Mouse (Mus musculus): Measurements from ENCODE around the gene Pacs2. TPM values are rescaled to one million over a fixed set of nuclear protein-coding genes. Genes with fewer than 3 reads are reported as not detected.

Pacs2 gene
- polyA plus RNA-seq, 1 experiment from 2014 or later: 21.2 TPM

DNA sequence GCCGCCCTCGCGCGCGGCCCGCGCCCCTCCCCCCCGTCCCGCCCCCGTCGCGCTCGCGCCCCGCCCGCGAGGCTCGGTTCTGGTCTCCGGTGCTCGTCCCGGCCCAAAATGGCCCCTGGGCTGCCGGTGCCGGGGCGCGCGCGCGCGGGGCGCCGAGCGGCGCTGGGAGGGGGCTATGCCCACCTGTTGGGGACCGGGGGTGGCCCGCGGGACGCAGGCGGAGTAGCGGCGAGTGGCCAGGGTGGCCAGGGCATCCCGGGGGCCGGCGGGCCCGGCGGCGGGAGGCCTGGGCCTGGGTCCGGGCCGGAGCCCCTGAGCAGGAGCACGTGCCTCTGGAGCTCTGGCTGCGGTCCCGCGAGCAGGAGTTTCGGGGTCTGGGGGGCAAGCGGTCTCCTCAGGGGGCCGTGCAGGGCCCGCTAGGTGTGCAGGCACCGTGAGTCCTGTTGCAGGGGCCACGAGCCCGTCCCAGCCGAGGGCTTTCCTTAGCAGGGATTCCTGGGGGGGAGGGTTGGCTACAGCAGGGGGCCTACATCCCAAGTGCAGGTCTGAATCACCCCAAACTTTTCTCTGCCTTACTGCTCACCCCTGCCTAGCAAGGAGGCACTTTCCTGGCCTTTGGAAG lies 84.3 kb downstream of the Pacs2 start:
- DNase-seq (ENCODE audit: low spot score): peak; percentile 56
- Histone ChIP-seq H3K27ac (ENCODE audit: low read depth, low read length) (peak overlapping the region; percentile 77), H3K4me2 (replicated peaks; ENCODE audit: low read depth, low read length) (peak overlapping the region; percentile 83), H3K4me1 (replicated peaks; ENCODE audit: control insufficient read depth, insufficient read depth, low read length) (peaks cover 2% of the 10 kb centered on the region), H3K9me3 (ENCODE audit: control insufficient read depth, low read length) (no peaks in the 10 kb centered on the region), H3K36me3 (ENCODE audit: control insufficient read depth, insufficient read depth, low read length) (no peaks in the 10 kb centered on the region), H3K4me3 (ENCODE audit: low read depth, low read length) (peak overlapping the region; percentile 70), H3K9ac (ENCODE audit: low read depth, low read length) (peak overlapping the region; percentile 99), H3K27me3 (ENCODE audit: control insufficient read depth, insufficient read depth, low read length) (no peaks in the 10 kb centered on the region)
- WGBS: under 1% methylated on average over 25 of the region's 60 CpGs
- ATAC-seq (ENCODE audit: low FRiP score): peak; percentile 28; the same call in 1 of the 2 replicates

DNA sequence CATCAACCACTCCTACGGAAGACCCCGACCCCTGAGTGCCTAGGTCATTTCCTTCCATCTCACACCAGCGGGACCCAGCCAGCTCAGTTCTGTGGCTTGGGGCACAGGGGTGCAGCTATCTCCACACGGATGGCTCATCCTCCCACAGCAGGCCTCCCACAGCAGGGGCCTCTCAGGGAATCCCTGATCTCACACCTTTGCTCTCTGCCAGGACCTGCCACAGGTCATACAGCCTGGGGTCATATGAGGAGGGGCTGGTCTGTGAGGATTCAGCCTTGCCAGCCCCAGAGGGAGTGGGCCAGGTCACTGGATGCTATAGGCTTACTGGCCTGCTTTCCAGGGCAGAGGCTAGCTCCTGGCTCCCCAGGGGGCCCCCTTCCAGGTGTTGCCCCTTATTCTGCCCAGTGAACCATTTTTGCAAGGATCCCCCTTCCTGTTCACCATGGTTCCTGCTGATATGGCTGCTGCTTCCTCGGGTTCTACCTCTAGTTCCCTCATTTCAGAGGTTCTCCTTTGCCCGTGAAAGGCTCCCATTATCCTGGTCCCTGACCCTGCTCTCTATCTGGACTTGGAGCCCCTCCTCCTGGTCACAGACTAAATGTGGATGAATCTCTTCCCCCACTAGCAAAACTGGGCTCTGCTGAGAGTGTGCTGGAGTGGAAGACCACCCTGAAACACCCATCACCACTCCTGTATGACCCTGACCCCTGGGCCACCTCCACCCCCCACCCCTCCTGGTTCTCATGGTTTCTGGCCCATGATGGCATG lies 85.3 kb downstream of the Pacs2 start:
- ATAC-seq (ENCODE audit: low FRiP score): no peak; the same call in 1 of the 2 replicates
- Histone ChIP-seq H3K9me3 (ENCODE audit: control insufficient read depth, low read length) (no peaks in the 10 kb centered on the region), H3K4me1 (replicated peaks; ENCODE audit: control insufficient read depth, insufficient read depth, low read length) (peaks cover 2% of the 10 kb centered on the region), H3K4me3 (ENCODE audit: low read depth, low read length) (peak overlapping the region; percentile 70), H3K4me2 (replicated peaks; ENCODE audit: low read depth, low read length) (peak overlapping the region; percentile 83), H3K36me3 (ENCODE audit: control insufficient read depth, insufficient read depth, low read length) (no peaks in the 10 kb centered on the region), H3K27me3 (ENCODE audit: control insufficient read depth, insufficient read depth, low read length) (no peaks in the 10 kb centered on the region), H3K27ac (ENCODE audit: low read depth, low read length) (no peak overlapping the region), H3K9ac (ENCODE audit: low read depth, low read length) (peak overlapping the region; percentile 42)
- WGBS: 31% methylated on average over 6 of the region's 6 CpGs
- no peak for DNase-seq (ENCODE audit: low spot score)

DNA sequence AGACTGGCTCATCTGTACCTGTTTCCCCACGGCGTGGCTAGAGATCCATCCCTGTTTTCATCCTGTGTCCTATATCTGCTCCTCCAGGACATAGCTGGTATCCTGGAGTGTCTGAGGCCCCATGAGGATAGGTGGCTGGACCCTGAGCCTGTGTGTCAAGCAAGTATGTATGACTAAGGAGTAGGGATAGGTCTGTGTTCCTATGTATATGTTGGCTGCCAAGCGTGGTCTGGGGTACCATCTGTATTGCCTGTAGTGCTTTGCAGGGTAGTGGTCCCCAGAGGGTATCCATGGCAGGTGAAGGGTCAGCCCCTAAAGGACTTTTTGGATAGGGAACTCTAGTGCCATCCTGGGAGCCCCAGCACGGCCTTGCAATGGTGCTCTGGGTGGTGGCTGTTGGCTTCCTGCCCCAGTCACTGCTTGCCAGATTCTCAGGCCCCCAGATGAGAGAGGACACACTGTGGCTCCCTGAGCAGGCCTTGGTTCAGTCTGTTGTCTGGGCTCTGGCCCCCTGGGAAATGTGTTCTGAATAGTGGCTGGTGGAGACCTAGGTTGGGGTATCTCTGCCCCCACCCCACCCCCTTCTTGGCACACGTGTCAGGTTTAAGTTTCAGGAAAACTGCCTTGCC lies 86.3 kb downstream of the Pacs2 start:
- Histone ChIP-seq H3K27me3 (ENCODE audit: control insufficient read depth, insufficient read depth, low read length) (no peaks in the 10 kb centered on the region), H3K36me3 (ENCODE audit: control insufficient read depth, insufficient read depth, low read length) (no peaks in the 10 kb centered on the region), H3K4me3 (ENCODE audit: low read depth, low read length) (no peak overlapping the region), H3K9me3 (ENCODE audit: control insufficient read depth, low read length) (no peaks in the 10 kb centered on the region), H3K27ac (ENCODE audit: low read depth, low read length) (no peak overlapping the region), H3K9ac (ENCODE audit: low read depth, low read length) (no peak overlapping the region), H3K4me2 (replicated peaks; ENCODE audit: low read depth, low read length) (no peak overlapping the region), H3K4me1 (replicated peaks; ENCODE audit: control insufficient read depth, insufficient read depth, low read length) (peaks cover 2% of the 10 kb centered on the region)
- ATAC-seq (ENCODE audit: low FRiP score): no peak
- 88% methylated on average over 5 of the region's 5 CpGs for WGBS
- DNase-seq (ENCODE audit: low spot score): no peak

DNA sequence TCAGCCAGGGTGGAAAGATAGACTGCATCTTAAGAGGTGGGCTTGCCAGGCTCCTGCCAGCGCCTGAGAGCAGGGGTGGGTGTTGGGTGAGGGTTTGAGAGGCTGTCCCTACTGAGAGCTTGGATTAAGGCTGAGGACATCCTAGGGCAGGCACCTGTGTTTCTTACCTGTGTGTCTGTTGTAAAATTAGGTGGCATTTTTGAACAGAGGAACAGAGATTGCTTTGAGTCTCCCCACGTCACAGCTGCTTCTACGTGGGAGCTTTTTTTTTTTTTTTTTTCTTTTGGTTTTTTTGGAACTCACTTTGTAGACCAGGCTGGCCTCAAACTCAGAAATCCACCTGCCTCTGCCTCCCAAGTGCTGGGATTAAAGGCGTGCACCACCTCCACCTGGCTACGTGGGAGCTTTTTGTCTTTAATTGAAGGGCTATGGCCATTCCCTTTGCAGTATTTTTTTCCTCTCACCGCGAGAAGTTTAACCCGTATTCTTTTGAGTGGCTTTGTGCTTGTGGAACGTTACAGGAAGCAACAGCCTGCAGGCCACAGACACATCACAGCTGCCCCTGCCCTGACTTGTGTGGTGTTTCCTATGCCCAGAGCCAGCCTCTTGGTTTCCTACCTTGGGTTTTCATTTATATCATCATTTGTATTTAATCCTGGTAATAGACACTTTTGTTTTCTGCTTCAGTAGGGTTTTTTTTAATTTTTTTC lies 87.1 kb downstream of the Pacs2 start:
- Histone ChIP-seq H3K4me2 (replicated peaks; ENCODE audit: low read depth, low read length) (no peak overlapping the region), H3K4me3 (ENCODE audit: low read depth, low read length) (no peak overlapping the region), H3K9ac (ENCODE audit: low read depth, low read length) (no peak overlapping the region), H3K9me3 (ENCODE audit: control insufficient read depth, low read length) (no peaks in the 10 kb centered on the region), H3K27ac (ENCODE audit: low read depth, low read length) (no peak overlapping the region), H3K27me3 (ENCODE audit: control insufficient read depth, insufficient read depth, low read length) (no peaks in the 10 kb centered on the region), H3K4me1 (replicated peaks; ENCODE audit: control insufficient read depth, insufficient read depth, low read length) (peaks cover 2% of the 10 kb centered on the region), H3K36me3 (ENCODE audit: control insufficient read depth, insufficient read depth, low read length) (no peaks in the 10 kb centered on the region)
- ATAC-seq (ENCODE audit: low FRiP score) (no peak), DNase-seq (ENCODE audit: low spot score) (no peak)
- 84% methylated on average over 9 of the region's 9 CpGs for WGBS

DNA sequence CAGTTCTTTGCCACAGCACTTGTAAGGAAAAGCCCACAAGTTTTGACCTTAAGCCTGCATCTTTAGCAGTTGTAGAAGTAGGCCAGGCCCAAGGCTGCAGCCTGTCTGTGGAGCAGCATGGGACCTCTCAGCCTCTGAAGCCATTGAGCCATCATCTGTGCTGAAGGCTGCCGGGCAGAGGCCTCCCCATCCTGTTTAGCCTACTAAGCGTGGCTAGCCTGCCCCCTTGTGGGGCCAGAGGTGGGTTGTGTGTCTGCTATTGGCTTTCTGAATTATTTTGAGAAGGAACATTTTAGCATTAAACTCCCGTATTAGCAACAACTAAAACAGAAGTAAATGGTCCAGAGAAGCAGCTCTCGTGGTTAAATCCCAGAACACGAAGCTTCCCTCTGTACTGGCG lies 88.2 kb downstream of the Pacs2 start:
- H3K27ac ChIP-seq (ENCODE audit: low read depth, low read length): no peak overlapping the region
- WGBS: 70% methylated on average over 6 of the region's 6 CpGs
- no peak overlapping the region for H3K4me2 ChIP-seq (replicated peaks; ENCODE audit: low read depth, low read length)
- H3K4me3 ChIP-seq (ENCODE audit: low read depth, low read length): no peak overlapping the region
- no peak overlapping the region for H3K9ac ChIP-seq (ENCODE audit: low read depth, low read length)
- H3K27me3 ChIP-seq (ENCODE audit: control insufficient read depth, insufficient read depth, low read length): no peaks in the 10 kb centered on the region
- DNase-seq (ENCODE audit: low spot score) (peak; percentile 70), ATAC-seq (ENCODE audit: low FRiP score) (0 out of 2 replicates have a peak, but pooled peaks have one; percentile 31)
- no peaks in the 10 kb centered on the region for H3K9me3 ChIP-seq (ENCODE audit: control insufficient read depth, low read length)
- H3K36me3 ChIP-seq (ENCODE audit: control insufficient read depth, insufficient read depth, low read length): no peaks in the 10 kb centered on the region
- peaks cover 2% of the 10 kb centered on the region; the same call in 1 of the 2 replicates for H3K4me1 ChIP-seq (replicated peaks; ENCODE audit: control insufficient read depth, insufficient read depth, low read length)

DNA sequence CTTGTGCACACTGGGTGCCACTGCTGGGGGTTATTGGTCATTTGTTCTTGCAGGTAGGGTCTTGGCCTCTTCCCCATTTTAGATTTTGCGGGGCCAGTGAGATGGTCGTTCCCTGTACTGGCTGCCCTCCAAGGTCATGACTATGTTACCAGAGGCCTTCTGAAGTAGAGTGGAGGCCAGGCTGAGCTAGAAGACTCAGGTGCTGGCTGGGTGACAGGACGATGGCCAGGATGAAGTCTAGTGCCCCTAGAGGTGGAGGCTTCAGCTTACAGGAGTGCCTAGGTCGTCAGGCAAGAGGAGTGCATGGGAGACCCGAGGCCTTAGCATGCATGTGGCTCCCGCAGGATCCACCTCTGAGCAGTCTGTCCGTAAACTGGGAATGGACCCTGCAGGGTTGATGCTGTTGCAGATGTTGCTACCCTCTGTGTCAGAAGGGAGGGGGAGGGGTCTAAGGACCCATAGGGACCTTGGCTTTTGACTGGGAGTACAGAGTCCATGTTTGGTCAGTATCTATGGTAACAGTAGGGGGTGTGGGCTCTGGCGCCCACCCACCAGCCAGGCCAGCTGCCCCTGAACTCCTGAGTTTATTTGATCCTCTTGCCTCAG lies 89.6 kb downstream of the Pacs2 start:
- H3K4me3 ChIP-seq (ENCODE audit: low read depth, low read length): no peak overlapping the region
- H3K9ac ChIP-seq (ENCODE audit: low read depth, low read length): no peak overlapping the region
- DNase-seq (ENCODE audit: low spot score): no peak
- no peak overlapping the region for H3K4me2 ChIP-seq (replicated peaks; ENCODE audit: low read depth, low read length)
- no peak overlapping the region for H3K27ac ChIP-seq (ENCODE audit: low read depth, low read length)
- no peaks in the 10 kb centered on the region for H3K36me3 ChIP-seq (ENCODE audit: control insufficient read depth, insufficient read depth, low read length)
- 87% methylated on average over 8 of the region's 8 CpGs for WGBS
- peaks cover 2% of the 10 kb centered on the region; the same call in 1 of the 2 replicates for H3K4me1 ChIP-seq (replicated peaks; ENCODE audit: control insufficient read depth, insufficient read depth, low read length)
- H3K27me3 ChIP-seq (ENCODE audit: control insufficient read depth, insufficient read depth, low read length): no peaks in the 10 kb centered on the region
- no peaks in the 10 kb centered on the region for H3K9me3 ChIP-seq (ENCODE audit: control insufficient read depth, low read length)
- ATAC-seq (ENCODE audit: low FRiP score): no peak

GRCm38 (mm10) chr12:113106386-113106785 lies 92.1 kb downstream of the Pacs2 start:
- Histone ChIP-seq H3K9me3 (ENCODE audit: control insufficient read depth, low read length) (no peaks in the 10 kb centered on the region), H3K4me3 (ENCODE audit: low read depth, low read length) (no peak overlapping the region), H3K4me1 (replicated peaks; ENCODE audit: control insufficient read depth, insufficient read depth, low read length) (no peaks in the 10 kb centered on the region), H3K27me3 (ENCODE audit: control insufficient read depth, insufficient read depth, low read length) (no peaks in the 10 kb centered on the region), H3K36me3 (ENCODE audit: control insufficient read depth, insufficient read depth, low read length) (no peaks in the 10 kb centered on the region), H3K27ac (ENCODE audit: low read depth, low read length) (no peak overlapping the region), H3K9ac (ENCODE audit: low read depth, low read length) (no peak overlapping the region), H3K4me2 (replicated peaks; ENCODE audit: low read depth, low read length) (no peak overlapping the region)
- DNase-seq (ENCODE audit: low spot score) (no peak), ATAC-seq (ENCODE audit: low FRiP score) (no peak)
- 98% methylated on average over 6 of the region's 6 CpGs for WGBS

DNA sequence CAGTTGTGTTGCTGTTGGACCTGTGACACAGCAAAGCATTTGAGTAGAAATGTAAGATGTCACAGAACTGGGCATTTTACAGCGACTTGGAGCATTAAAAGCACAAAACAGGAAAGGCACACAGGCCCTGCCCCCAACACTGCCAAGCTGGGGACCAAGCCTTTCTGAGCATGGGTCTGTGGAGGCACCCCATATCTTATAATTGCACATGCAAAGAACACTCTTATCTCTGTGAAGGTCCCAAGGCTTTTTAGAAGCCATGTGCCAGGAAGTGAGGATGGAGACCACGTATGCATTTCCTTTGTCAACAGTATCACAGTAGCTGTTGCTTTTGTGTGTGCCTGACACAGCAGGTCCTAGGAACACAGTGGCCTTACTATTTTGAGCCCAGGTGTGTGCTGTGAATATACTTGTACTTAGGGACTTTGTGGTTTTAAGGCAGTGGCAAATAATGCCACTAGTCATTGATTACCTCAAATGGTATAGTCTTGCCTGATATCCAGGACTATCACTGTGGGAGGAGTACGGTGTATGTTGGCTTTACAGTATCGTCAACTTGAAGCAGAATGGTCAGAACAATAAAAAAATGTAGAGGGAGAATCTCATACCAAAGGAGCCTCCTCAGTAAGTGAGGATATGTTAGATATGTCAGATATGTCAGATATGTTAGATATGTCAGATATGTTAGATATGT lies 93.3 kb downstream of the Pacs2 start:
- no peak for ATAC-seq (ENCODE audit: low FRiP score)
- Histone ChIP-seq H3K27ac (ENCODE audit: low read depth, low read length) (no peak overlapping the region), H3K9ac (ENCODE audit: low read depth, low read length) (no peak overlapping the region), H3K4me1 (replicated peaks; ENCODE audit: control insufficient read depth, insufficient read depth, low read length) (no peaks in the 10 kb centered on the region), H3K4me3 (ENCODE audit: low read depth, low read length) (no peak overlapping the region), H3K9me3 (ENCODE audit: control insufficient read depth, low read length) (no peaks in the 10 kb centered on the region), H3K4me2 (replicated peaks; ENCODE audit: low read depth, low read length) (no peak overlapping the region), H3K36me3 (ENCODE audit: control insufficient read depth, insufficient read depth, low read length) (no peaks in the 10 kb centered on the region), H3K27me3 (ENCODE audit: control insufficient read depth, insufficient read depth, low read length) (no peaks in the 10 kb centered on the region)
- DNase-seq (ENCODE audit: low spot score): no peak
- WGBS: 92% methylated on average over 4 of the region's 4 CpGs

Data from hindbrain, embryonic 11.5 days (tissue).